Mouse (Mus musculus) urinary bladder, postnatal 36 days (tissue): ENCODE data around the gene Trpc6.

ENCODE experiments used
- DNase-seq, 2 experiments: peaks; one replicate each; pipeline ENCODE4 v3.0.0; 2022; ENCODE audit warnings: low spot score in 2 of 2, mixed read lengths in 1 of 2

The Trpc6 gene

GRCm38 (mm10) chr9:8544041-8544794 lies at the start of gene Trpc6:
Gene Trpc6 (plus strand): TSS chr9:8544142.
- no peak for DNase-seq

- no peak for DNase-seq
Observed at GRCm38 (mm10) chr9:8520911-8521310, 23.0 kb upstream of the Trpc6 start.

GRCm38 (mm10) chr9:8533670-8534069 lies 10.3 kb upstream of the Trpc6 start:
- no peak for DNase-seq

GRCm38 (mm10) chr9:8545236-8545635 lies 1.3 kb downstream of the Trpc6 start:
- DNase-seq, result no peak

- DNase-seq, result no peak
Observed at GRCm38 (mm10) chr9:8558574-8558973, 14.6 kb downstream of the Trpc6 start.

GRCm38 (mm10) chr9:8592618-8593017 lies 48.7 kb downstream of the Trpc6 start:
- no peak for DNase-seq

- no peak for DNase-seq
Observed at GRCm38 (mm10) chr9:8597089-8597488, 53.1 kb downstream of the Trpc6 start.

GRCm38 (mm10) chr9:8606816-8607491 lies 63.0 kb downstream of the Trpc6 start:
- DNase-seq, result no peak

- no peak for DNase-seq
Observed at GRCm38 (mm10) chr9:8634344-8634743, 90.4 kb downstream of the Trpc6 start.

- no peak for DNase-seq
Observed at GRCm38 (mm10) chr9:8643453-8643852, 99.5 kb downstream of the Trpc6 start.

- DNase-seq, result no peak
Observed at GRCm38 (mm10) chr9:8655347-8655746, 111.4 kb downstream of the Trpc6 start.

- DNase-seq, result no peak
Observed at GRCm38 (mm10) chr9:8672944-8673343, 129.0 kb downstream of the Trpc6 start.

GRCm38 (mm10) chr9:8676607-8677006 lies 132.7 kb downstream of the Trpc6 start:
- DNase-seq, result no peak

- no peak for DNase-seq
Observed at GRCm38 (mm10) chr9:8693177-8693576, 149.2 kb downstream of the Trpc6 start.

GRCm38 (mm10) chr9:8700669-8701068 lies 156.7 kb downstream of the Trpc6 start:
- DNase-seq, result peak; percentile 60 to 75

- DNase-seq, result no peak
Observed at GRCm38 (mm10) chr9:8703516-8703915, 159.6 kb downstream of the Trpc6 start.

- DNase-seq, result no peak
Observed at GRCm38 (mm10) chr9:8703956-8704355, 160.0 kb downstream of the Trpc6 start.

GRCm38 (mm10) chr9:8710052-8710739 lies 166.3 kb downstream of the Trpc6 start:
- DNase-seq, result no peak

- no peak for DNase-seq
Observed at GRCm38 (mm10) chr9:8719017-8719416, 175.1 kb downstream of the Trpc6 start.

GRCm38 (mm10) chr9:8729056-8729455 lies 185.1 kb downstream of the Trpc6 start:
- no peak for DNase-seq
